Mouse (Mus musculus) T-helper 2 cell (primary cell): ENCODE measurements around the gene Dse.

Source experiments
- in situ Hi-C: fragments of 300-600 bp; cut with MboI, MseI; formaldehyde crosslinking; loops from one replicate; pipeline ENCODE4 v1.15.1; 2025; ENCODE audit warnings: high pct_unique_total_duplicates

Dse gene

GRCm38 (mm10) chr10:34136432-34136831 is 71.1 kb downstream of the Dse start:
- in situ Hi-C loops, result no loop called here

GRCm38 (mm10) chr10:34131356-34131755 is 76.2 kb downstream of the Dse start:
- in situ Hi-C loops, result no loop called here

DNA sequence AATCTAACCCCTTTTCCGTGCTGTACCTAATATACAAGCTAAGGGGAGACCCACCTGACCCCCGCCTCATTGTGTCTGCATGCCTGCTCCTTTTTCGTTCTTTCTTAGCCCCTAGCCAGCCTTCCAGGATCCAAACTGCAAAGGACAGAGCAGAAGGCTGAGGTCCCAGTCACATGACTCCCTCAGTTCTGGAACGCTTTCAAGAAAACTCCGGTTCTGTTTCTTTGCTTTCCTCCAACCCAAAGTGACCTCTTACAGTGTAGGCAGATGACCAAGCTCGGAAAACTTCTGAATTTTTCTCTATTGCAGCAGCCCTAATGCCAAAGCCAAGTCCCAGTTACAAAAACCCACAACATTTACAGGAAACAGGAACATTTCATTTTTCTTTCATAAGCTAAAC is 79.1 kb downstream of the Dse start:
- in situ Hi-C loops, result no loop called here

DNA sequence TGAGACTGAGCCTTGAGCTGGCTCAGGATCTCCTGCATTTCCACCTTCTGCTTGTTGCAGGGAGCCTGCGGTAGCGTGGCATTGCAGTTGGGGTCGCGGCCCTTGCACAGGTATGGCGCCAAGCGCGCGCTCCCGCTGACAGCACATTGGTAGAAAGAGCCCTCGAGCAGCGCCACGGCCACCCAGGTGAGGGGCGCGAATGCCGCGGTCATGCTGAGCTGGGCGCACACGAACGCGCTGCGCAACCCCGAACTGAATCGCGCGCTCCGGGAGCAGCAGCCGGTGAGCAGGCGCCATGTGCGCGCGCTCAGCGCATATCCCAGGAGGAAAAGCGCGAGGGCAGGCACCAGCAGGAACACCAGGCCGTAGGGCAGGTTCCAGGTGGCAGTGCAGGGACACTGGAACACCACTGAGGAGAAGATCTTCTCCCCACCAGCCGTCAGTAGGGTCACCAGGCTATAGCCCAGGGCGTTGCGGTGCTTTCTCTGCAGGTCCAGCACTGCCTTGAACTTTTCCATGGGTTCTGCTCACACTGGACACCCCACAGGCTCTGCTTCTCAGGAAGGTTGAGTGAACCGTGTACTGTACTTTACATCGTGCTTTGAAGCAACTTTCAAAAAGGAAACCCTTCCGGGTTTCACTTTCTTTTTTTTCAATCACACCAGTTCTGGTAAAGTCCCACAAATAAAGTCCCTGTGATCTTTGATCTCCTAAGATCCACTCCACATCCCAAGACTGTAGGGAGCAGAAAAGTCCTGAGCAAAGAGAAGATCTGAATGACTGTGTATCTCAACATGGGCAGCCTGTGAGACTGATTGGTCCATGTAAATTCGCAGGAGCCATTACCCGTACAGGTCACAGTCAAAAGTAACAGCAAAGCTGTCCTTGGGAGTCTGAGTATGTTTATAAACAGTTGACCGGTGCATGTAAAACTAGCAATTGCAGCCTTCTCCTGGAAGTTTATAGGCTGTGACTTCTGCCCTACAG is 79.8 kb downstream of the Dse start, which contains the start of gene Calhm6:
Gene Calhm6 (minus strand): TSS at position 593 of the 987 bp plus-strand sequence.
- in situ Hi-C loops, result no loop called here

GRCm38 (mm10) chr10:34118421-34118820 is 89.1 kb downstream of the Dse start:
- in situ Hi-C loops, result no loop called here

DNA sequence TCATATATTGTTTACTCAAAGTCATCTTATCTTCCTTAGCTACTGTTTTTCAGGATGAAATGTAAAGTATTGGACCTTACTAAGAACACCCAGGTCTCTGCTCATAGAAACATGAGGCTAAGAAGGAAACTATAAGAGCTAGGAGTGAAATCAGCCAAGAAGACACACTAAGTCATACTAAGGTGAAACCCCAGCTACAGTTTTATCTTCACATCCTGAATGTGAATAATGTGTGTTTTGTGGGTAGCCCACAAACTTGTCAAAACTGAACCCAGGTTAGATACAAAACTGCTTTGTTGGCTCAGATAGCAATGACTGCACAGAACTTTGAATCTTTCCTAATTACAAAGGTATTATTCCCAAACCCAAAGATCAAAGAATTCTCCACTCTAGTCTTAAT is 89.7 kb downstream of the Dse start:
- in situ Hi-C loops, result no loop called here

DNA sequence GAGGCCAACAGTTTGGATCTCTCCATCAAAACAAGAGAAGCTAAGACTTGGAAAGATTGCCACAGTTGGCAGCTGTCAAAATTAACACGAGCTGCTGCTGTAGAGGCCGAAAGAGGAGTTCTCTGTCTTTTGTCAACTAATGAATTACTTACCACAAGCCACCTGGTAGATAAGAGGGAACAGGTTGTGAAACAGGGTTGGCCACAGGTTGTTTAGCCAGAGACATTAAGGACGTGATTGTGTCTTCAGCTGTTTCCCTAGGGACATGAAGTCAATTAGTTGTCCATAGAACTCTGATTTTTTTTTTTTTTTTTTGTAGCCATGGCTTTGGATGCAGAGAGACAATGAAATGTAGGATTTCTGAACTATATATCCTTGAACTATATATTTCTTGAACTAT is 90.4 kb downstream of the Dse start:
- in situ Hi-C loops, result no loop called here

DNA sequence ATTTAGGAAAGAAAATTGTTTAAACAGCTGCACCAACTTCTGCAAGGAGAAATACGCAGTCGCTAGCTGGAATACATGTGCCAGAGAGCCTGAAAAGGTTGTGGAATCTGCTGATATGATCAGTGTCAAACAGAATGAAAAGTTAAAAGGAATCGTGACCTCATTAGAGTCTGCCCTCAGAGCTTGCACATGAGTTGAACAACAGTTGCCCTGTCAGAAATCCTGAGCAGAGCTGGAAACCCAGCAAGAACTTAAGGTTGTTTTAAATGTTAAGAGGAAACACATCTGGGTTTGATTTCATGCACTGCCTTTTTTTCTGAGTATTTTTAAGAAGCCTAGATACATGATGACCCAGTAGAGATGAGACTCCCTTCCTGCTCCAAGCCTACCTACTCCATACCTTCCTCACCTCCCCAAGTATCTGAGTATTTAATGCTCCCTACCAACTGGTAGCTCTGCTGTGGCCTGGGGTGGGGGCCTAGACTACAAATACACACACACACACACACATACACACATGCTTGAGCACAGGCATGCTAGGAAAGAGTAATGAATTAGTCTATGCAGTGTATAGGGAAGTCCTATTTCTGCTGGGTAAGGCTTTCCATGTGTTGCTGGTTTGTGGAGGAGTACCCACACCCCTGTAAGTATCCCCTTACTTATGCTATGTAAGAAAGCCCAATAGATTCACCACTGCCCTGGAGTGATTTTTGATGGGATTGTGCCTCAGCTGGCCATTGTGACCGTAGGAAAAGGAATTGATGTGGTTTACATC is 95.4 kb downstream of the Dse start:
- in situ Hi-C loops, result no loop called here

- in situ Hi-C loops, result no loop called here
Measured at GRCm38 (mm10) chr10:34110863-34111465, 96.6 kb downstream of the Dse start.
